Mouse (Mus musculus) cerebellum, adult 9-11 months (tissue): ENCODE data around the gene Klk1b21.
"Not testable (repeated sequence)": the region's sequence is repeated elsewhere in the genome, so short reads cannot be mapped to it uniquely, and the experiment has no call there.

Experiments used
- DNase-seq: peaks from one replicate; pipeline ENCODE4 v3.0.0; 2022

Klk1b21 gene

DNA sequence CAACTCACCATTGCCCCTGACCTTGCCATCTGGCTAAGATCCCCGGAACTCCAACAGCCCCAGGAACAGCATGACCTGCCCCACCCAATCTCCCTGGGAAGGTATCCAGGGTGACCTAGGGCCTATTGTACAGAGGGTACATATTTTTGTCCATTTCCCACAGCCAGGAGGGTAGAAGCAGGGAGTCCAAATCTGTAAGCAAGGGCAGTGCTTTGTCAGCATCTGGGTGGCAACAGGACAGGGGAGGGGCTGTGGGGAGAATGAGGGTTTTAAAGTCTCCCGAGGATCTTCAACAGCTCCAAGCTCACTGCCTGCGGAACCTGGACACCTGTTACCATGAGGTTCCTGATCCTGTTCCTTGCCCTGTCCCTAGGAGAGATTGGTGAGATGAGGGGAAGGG lies at the start of gene Klk1b21:
Gene Klk1b21, plus strand, starts transcription at position 301 of the 400 bp plus-strand sequence.
- not testable (repeated sequence) for DNase-seq

DNA sequence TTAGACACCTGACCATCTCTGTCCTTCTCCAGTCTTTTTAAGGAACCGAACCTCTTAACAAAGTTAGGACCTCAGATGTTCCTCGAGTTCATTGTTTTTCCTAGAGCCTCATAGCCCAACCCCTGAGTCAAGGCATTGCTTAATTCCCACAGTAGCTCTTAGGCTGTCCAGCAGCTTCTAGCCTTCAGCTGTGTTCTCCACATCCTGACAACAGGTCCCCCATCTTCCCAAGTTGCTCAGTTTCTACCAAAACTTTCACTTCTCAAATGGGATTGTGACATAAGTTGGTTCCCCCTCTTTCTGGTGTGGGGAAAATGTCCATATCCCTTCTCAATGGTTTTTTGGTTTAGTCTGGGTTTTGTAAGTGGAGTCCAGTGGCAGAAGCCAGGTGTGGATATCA lies 30.0 kb upstream of the Klk1b21 start:
- no peak for DNase-seq

DNA sequence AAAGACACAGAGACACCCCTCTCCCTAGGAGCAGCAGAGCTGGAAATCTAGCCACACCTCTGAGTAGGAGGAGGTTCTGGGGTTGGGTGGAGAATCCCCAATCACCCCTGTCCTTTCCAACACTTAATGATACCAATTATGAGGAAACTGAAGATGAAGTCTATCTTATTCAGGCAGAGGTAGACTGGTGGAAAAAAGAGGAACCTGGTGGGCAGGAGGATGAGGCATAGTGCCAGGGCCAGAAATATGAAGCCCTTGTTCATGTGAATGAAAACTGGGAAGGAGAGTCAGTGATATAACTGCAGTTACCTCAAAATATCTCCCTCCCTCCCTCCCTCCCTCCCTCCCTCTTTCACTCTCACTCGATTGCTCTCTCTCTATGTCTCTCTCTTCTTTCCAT lies 24.4 kb upstream of the Klk1b21 start:
- no peak for DNase-seq

DNA sequence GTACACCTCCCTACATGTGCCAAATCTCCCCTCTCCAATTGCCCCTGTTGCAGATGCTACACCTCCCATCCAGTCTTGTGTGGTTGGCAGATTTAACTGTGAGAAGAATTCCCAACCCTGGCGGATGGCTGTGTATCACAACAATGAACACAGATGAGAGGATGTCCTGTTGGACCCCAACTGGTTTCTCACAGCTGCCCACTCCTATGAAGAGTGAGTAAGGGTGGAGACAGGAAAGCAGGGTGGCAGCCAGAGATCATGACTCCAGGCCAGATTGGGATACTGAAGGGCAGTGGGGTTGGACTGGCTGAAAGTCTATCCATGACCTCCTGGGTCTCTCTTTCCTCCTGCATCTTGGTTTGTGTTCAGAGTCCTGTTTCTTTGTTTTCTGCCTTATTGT lies 6.0 kb upstream of the Klk1b21 start:
- no peak for DNase-seq

DNA sequence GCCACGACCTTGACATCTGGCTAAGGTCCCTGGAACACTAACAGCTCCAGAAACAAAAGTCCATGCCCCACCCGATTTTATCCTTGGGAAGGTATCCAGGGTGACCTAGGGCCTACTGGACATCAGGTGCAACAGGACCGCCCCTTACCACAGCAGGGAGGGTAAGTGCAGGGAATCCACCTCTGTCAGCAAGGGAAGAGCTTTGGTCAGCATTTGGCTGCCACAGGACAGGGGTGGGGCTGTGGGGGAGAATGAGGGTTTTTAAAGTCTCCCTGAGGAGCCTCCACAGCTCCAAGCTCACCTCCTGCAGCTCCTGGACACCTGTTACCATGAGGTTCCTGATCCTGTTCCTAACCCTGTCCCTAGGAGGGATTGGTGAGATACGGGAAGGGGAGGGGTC lies 10.2 kb downstream of the Klk1b21 start, which contains the start of gene Klk1b22:
Gene Klk1b22, plus strand, starts transcription at position 301 of the 400 bp plus-strand sequence.
- no peak for DNase-seq

DNA sequence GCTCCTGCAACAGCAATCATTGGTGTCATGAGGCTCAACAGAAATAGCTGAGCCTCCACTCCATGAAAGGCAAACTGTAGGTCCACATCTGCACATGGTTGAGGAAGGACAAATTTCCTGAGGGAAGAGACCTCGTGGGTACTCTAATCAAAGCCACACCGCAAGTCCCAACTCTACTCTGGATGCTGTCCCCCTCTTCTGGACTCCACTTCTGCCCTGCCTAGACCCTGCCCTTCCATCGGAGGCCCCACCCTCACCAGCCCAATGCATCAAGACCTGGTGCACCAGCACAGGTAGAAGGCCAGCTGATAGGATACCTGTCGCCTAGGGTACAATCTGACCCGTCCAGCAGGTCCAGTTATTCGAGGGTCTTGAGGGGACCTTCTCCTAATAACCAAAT lies 21.3 kb downstream of the Klk1b21 start:
- no peak for DNase-seq

DNA sequence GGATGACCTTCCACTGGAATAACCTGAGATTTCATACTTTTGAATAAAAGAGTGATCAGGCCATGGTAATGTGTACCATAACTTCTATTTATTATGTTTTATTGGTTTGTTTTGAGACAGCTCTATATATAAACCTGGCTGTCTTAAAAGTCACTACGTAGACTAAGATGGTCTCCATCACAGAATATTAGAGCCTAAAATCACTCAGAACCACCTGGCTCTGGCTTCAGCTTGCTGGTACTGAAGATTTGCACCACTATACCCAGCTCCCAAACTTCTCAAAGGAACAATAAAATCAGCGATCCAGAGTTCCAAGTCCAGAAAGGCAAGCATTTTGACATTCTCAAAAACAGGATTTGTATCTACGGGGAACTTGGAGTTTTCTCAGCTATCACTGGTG lies 34.3 kb downstream of the Klk1b21 start, which contains the start of gene Klk1b16:
Gene Klk1b16, plus strand, starts transcription at position 301 of the 400 bp plus-strand sequence.
- DNase-seq = no peak
